Mouse (Mus musculus): ENCODE results near the gene Slc39a5. TPM values are rescaled to one million over a fixed set of nuclear protein-coding genes. Genes with fewer than 3 reads are reported as not detected.

The Slc39a5 gene
- polyA plus RNA-seq, 1 experiment from 2014 or later, result 75.1 TPM

DNA sequence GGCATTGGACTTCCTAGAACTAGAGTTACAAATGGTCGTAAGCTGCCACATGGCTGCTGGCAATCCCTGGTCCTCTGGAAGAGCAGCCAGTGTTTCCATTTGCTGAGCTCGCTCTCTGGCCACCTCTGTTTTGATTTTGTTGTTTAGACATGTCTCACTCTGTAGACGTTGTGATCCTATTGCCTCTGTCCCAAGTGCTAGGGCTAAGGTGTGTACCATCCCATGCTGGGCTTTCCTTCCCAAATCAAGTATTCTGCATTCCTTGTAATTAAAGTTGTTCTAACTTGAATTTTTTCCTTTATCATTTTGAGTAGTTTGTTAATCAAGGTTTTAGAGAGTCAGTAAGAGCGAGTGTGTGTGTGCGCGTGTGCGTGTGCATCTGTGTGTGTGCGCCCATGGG lies 53.5 kb downstream of the Slc39a5 start:
- H3K4me3 ChIP-seq (ENCODE audit: low read length), result no peak overlapping the region
- H3K9me3 ChIP-seq (ENCODE audit: low read length), result no peaks in the 10 kb centered on the region
- H3K27ac ChIP-seq (ENCODE audit: low read length), result no peak overlapping the region
- H3K4me2 ChIP-seq (replicated peaks; ENCODE audit: low read depth, low read length), result no peak overlapping the region
- 88% methylated on average over 8 of the region's 8 CpGs for WGBS
- peaks cover 24% of the 10 kb centered on the region for H3K36me3 ChIP-seq (ENCODE audit: insufficient read depth, low read length)
- no peak overlapping the region for H3K9ac ChIP-seq (replicated peaks; ENCODE audit: low read length)
- no peaks in the 10 kb centered on the region for H3K27me3 ChIP-seq (ENCODE audit: insufficient read depth, low read length)
- no peak for ATAC-seq (ENCODE audit: low FRiP score, low TSS enrichment)
- peaks cover 9% of the 10 kb centered on the region for H3K4me1 ChIP-seq (ENCODE audit: insufficient read depth, low read length)

Small RNA genes within 50 kb of the gene (microRNA-seq; reads per million reads assigned to microRNA genes)
- gene Gm25361 (not detected), gene Gm26308 (not detected), gene Mir6914 (not detected), gene Mir6915 (0.95 reads per million)

Other genes starting within 250 kb of the Slc39a5 start
- 39.8 and 43.6 TPM in 2 replicates for gene Rbms2, start 220.9 kb downstream of the Slc39a5 start, polyA plus RNA-seq (2015; fragmentation: Nextera tagmentation; extraction: Ambion mirVana)
- gene Gls2, start 206.8 kb downstream of the Slc39a5 start, polyA plus RNA-seq (2015; fragmentation: Nextera tagmentation; extraction: Ambion mirVana), result 1.1 and 1.3 TPM in 2 replicates
- gene Spryd4, start 189.4 kb downstream of the Slc39a5 start, polyA plus RNA-seq (2015; fragmentation: Nextera tagmentation; extraction: Ambion mirVana), result 34.2 and 38.6 TPM in 2 replicates
- not detected in 2 replicates for gene Mip, start 175.4 kb downstream of the Slc39a5 start, polyA plus RNA-seq (2015; fragmentation: Nextera tagmentation; extraction: Ambion mirVana)
- gene Timeless, start 169.2 kb downstream of the Slc39a5 start, polyA plus RNA-seq (2015; fragmentation: Nextera tagmentation; extraction: Ambion mirVana), result 64.5 and 68.2 TPM in 2 replicates
- gene Apon, start 147.1 kb downstream of the Slc39a5 start, polyA plus RNA-seq (2015; fragmentation: Nextera tagmentation; extraction: Ambion mirVana), result 0.39 and 0.66 TPM in 2 replicates
- gene Apof, start 132.6 kb downstream of the Slc39a5 start, polyA plus RNA-seq (2015; fragmentation: Nextera tagmentation; extraction: Ambion mirVana), result 0.62 and 0.69 TPM in 2 replicates
- gene Stat2, start 130.7 kb downstream of the Slc39a5 start, polyA plus RNA-seq (2015; fragmentation: Nextera tagmentation; extraction: Ambion mirVana), result 12.9 and 14.9 TPM in 2 replicates
- 0.15 and 0.35 TPM in 2 replicates for gene Il23a, start 102.5 kb downstream of the Slc39a5 start, polyA plus RNA-seq (2015; fragmentation: Nextera tagmentation; extraction: Ambion mirVana)
- 42.0 and 45.0 TPM in 2 replicates for gene Pan2, start 97.9 kb downstream of the Slc39a5 start, polyA plus RNA-seq (2015; fragmentation: Nextera tagmentation; extraction: Ambion mirVana)
- 343 and 370 TPM in 2 replicates for gene Cnpy2, start 78.8 kb downstream of the Slc39a5 start, polyA plus RNA-seq (2015; fragmentation: Nextera tagmentation; extraction: Ambion mirVana)
- 238 and 244 TPM in 2 replicates for gene Cs, start 63.5 kb downstream of the Slc39a5 start, polyA plus RNA-seq (2015; fragmentation: Nextera tagmentation; extraction: Ambion mirVana)
- 4.1 and 10.9 TPM in 2 replicates for gene Coq10a, start 32.2 kb downstream of the Slc39a5 start, polyA plus RNA-seq (2015; fragmentation: Nextera tagmentation; extraction: Ambion mirVana)
- gene Ankrd52, start 24.1 kb downstream of the Slc39a5 start, polyA plus RNA-seq (2015; fragmentation: Nextera tagmentation; extraction: Ambion mirVana), result 11.9 and 12.8 TPM in 2 replicates
- 81.7 and 94.8 TPM in 2 replicates for gene Nabp2, start 10.3 kb upstream of the Slc39a5 start, polyA plus RNA-seq (2015; fragmentation: Nextera tagmentation; extraction: Ambion mirVana)
- 52.5 and 52.6 TPM in 2 replicates for gene Rnf41, start 10.4 kb upstream of the Slc39a5 start, polyA plus RNA-seq (2015; fragmentation: Nextera tagmentation; extraction: Ambion mirVana)
- gene Smarcc2, start 58.0 kb upstream of the Slc39a5 start, polyA plus RNA-seq (2015; fragmentation: Nextera tagmentation; extraction: Ambion mirVana), result 64.5 and 75.9 TPM in 2 replicates
- 1,255 and 1,413 TPM in 2 replicates for gene Myl6, start 92.9 kb upstream of the Slc39a5 start, polyA plus RNA-seq (2015; fragmentation: Nextera tagmentation; extraction: Ambion mirVana)
- gene Myl6b, start 97.5 kb upstream of the Slc39a5 start, polyA plus RNA-seq (2015; fragmentation: Nextera tagmentation; extraction: Ambion mirVana), result 4.2 and 5.7 TPM in 2 replicates
- gene Esyt1, start 124.6 kb upstream of the Slc39a5 start, polyA plus RNA-seq (2015; fragmentation: Nextera tagmentation; extraction: Ambion mirVana), result 23.2 and 24.2 TPM in 2 replicates
- gene Zc3h10, start 146.5 kb upstream of the Slc39a5 start, polyA plus RNA-seq (2015; fragmentation: Nextera tagmentation; extraction: Ambion mirVana), result 16.2 and 16.6 TPM in 2 replicates
- 3,659 and 3,733 TPM in 2 replicates for gene Rpl41, start 148.1 kb upstream of the Slc39a5 start, polyA plus RNA-seq (2015; fragmentation: Nextera tagmentation; extraction: Ambion mirVana)
- 200 and 203 TPM in 2 replicates for gene Pa2g4, start 164.8 kb upstream of the Slc39a5 start, polyA plus RNA-seq (2015; fragmentation: Nextera tagmentation; extraction: Ambion mirVana)
- gene Erbb3, start 188.4 kb upstream of the Slc39a5 start, polyA plus RNA-seq (2015; fragmentation: Nextera tagmentation; extraction: Ambion mirVana), result 11.5 and 12.8 TPM in 2 replicates
- 628 and 640 TPM in 2 replicates for gene Rps26, start 225.5 kb upstream of the Slc39a5 start, polyA plus RNA-seq (2015; fragmentation: Nextera tagmentation; extraction: Ambion mirVana)
- 1.4 and 2.0 TPM in 2 replicates for gene Ikzf4, start 244.8 kb upstream of the Slc39a5 start, polyA plus RNA-seq (2015; fragmentation: Nextera tagmentation; extraction: Ambion mirVana)

Measured in kidney, embryonic 16.5 days (tissue).